Mouse (Mus musculus) gastrocnemius, adult 2 months (tissue): ENCODE results near the gene Fam172a. TPM values are rescaled to one million over a fixed set of nuclear protein-coding genes. Genes with fewer than 3 reads are reported as not detected.

Source experiments
- DNase-seq: peaks from one replicate; pipeline ENCODE4 v3.0.0; 2022
- H3K27ac ChIP-seq: fragments of 200-600 bp; 2 replicates; pipeline ENCODE4 v1.8.1; 2022; ENCODE audit warnings: mild to moderate bottlenecking
- H3K4me3 ChIP-seq: fragments of 200-600 bp; 2 replicates; pipeline ENCODE4 v1.8.1; 2022; ENCODE audit warnings: mild to moderate bottlenecking, moderate library complexity
- CTCF ChIP-seq: fragments of 200-600 bp; IDR thresholded peaks from 2 replicates; pipeline ENCODE4 v1.8.1; 2022; ENCODE audit warnings: antibody characterized with exemption, mild to moderate bottlenecking, moderate library complexity
- intact Hi-C: fragments of 180-260 bp; cut with DNase I; formaldehyde crosslinking; loops from one replicate; pipeline ENCODE4 v1.15.1; 2025
- total RNA-seq, 2 experiments: library from RNA; stranded (reverse); gene quantifications; 2 replicates each; pipeline ENCODE4 v1.2.3; 2021

Fam172a gene
- total RNA-seq, 2 experiments from 2014 or later, result 7.8 to 8.7 TPM

DNA sequence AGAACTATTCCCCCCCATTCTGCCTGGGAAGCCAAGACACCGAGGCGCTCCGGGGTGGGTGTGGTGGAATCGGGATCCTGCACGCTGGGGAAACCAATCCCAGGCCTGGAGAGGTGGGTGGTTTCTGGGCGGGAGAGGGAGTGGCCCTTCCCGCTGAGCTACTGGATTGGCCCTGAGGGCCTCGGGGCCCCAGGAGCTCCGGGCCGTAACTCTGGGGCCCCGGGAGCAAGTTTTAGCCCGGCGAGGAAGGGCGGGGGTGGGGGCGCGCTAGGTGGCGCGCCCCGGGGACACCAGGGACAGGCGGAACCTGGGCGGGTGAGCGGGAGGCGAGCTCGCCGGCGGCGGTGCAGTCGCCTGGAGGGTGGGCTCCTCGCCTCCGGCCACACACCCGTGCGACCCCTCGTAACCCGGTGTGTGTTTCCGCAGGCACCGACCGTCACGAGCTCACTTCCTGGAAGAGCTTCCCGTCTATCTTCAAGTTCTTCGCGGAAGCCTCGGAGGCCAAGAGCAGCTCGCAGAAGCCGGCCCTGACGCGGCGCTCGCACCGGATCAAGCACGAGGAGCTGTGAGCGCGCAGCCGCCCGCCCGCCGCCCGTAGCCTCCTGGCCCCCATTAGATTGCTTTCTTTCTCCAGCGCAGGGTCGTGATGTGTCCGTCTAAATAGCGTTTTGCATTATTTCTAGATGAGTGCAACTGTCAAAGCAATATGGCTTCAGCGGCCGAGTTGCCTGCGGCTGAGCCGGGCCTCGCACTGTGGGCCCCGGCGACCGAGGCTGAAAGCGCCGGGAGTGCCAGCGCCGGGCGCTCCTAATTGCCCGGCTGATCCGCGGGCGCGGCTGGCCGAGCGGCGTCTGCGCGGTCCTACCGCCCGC, 461.5 kb downstream of the Fam172a start:
- intact Hi-C loops, result no loop called here
- H3K4me3 ChIP-seq, result peak overlapping the region; percentile 88
- peak; percentile 83 for DNase-seq
- H3K27ac ChIP-seq, result peak overlapping the region; percentile 90
- TF ChIP-seq CTCF, result peak; percentile 52

DNA sequence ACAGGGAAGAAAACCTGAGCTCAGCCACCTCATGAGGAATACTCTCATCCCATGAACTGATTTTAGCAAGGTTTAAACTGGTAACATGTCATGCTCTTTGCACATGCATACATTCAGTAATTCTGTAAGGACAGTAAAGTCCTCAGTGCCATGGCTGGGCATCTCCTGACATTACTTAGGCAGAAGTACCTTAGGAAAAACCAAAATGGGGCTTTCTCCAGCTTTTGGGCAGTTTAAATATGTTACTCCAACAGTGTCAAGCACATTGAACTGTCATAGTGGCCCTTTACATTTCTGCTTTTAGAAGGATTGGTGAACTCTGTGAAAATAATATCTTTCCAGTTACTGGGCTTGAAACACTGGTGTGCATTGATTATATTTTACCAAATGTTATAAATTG, 463.1 kb downstream of the Fam172a start:
- intact Hi-C loops, result no loop called here
- H3K27ac ChIP-seq, result no peak overlapping the region
- no peak for DNase-seq
- no peak overlapping the region for H3K4me3 ChIP-seq
- no peak for TF ChIP-seq CTCF

DNA sequence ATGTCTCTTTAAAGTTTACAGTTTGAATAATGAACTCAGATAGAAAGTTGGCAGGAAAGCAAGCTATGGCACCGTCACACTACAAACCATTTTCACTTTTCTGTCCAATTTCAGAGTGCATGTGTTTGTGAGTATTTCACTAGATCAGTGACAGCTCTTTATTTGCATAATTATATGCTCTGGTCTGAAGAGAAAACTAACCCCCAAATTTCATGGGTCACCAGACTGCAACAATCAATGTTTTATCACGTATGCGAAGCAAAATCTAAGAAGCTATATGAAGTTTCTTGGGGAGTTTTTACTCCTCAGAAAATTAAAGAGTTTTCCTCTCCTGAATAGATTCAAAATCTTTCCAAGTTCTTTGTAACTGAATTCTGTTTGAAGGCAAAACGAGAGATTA, 466.3 kb downstream of the Fam172a start:
- intact Hi-C loops, result no loop called here
- no peak overlapping the region for H3K27ac ChIP-seq
- TF ChIP-seq CTCF, result no peak

DNA sequence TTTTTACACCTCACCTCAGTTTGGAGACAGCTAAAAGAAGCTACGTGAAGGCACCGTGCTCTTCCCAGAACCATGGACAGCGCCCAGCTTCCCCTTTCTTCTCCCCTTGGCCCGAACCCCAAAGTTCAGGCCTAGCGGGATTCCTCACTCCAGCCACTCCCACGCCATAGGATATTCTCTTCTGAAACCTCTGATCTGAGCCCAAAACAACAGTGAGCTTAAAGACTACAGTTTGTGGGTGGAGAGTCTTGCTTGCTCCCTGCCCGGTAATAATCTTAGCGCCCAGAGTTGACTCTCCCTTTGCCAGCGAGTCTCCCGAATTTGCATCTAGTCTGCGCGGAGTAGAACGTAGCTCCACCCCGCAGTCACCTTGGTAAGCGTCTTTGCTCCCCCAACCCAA, 469.5 kb downstream of the Fam172a start:
- no peak overlapping the region for H3K4me3 ChIP-seq
- DNase-seq, result no peak
- TF ChIP-seq CTCF, result no peak
- H3K27ac ChIP-seq, result no peak overlapping the region
- intact Hi-C loops, result no loop called here

More for the DNA sequence above, 466.3 kb downstream of the Fam172a start:
- DNase-seq, result no peak
- H3K4me3 ChIP-seq, result no peak overlapping the region

DNA sequence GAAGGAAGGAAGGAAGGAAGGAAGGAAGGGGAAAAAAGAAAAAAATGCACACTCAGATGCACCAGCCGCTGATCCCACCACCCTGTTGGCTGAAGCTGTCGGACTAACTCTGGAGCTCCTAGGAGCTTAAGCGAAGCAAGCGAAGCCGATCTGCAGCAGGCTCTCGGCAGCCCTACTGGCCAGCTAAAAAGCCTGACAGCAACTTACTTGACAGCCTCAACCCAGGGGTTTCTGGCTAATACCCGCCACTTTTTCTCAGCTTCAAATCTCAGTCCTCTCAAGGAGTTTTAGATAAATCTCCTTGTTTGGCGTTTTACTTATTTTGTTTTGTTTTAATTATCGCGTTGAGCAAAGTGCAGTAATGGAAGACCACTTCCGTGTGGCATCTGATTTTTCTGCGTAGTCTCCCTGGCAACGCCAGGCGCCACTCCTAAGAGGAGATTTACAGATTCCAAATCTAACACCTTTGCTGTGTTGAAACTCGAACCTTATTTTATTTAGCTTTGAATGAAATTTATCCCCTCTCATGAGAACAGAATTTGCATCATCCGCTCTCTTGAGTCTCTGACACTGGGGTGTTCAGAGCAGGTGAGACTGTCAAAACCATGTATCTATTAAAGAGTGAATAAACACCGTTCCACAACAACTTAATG, 470.3 kb downstream of the Fam172a start:
- Histone ChIP-seq H3K27ac (no peak overlapping the region), H3K4me3 (no peak overlapping the region)
- intact Hi-C loops, result no loop called here
- TF ChIP-seq CTCF, result no peak
- DNase-seq, result no peak

DNA sequence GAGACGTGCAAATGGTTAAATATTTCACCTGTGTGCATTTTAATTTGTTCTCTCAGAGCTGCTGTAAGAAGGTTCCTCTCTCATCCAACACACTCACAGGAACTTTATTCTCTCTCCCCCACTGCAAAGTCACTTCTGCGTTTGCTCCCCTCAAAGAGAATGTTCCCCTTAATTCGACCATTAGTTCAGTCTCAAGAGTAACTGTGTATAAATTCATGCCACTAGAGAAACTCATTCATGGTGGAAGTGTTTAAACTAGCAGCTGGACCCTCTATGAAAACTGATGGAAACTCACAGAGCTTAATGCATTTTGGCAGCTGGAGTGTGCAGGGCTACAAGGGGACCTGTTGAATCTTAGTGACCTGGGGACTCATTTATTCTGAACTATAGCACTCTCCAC, 471.0 kb downstream of the Fam172a start:
- Histone ChIP-seq H3K4me3 (no peak overlapping the region), H3K27ac (no peak overlapping the region)
- intact Hi-C loops, result no loop called here
- TF ChIP-seq CTCF, result no peak
- DNase-seq, result no peak

DNA sequence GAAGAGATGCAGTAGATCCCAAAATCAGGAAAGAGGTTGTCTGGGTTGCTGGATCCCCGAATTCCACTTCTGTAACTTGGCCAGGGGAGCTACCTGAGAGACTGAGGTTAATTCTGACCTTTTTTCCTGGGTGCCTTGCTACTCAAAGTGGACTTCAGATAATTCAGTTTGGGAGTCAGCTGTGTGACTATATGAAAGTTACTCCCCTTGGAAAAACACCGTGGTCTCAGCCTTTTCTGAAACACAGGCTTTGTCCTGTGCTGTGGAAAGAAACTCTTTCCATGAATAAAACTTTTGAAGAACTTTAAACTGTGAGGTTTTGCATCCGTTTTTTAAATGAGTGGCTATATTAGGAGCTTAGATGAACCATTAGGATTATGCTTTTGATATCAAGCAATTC, 472.4 kb downstream of the Fam172a start:
- H3K27ac ChIP-seq, result no peak overlapping the region
- H3K4me3 ChIP-seq, result no peak overlapping the region
- intact Hi-C loops, result no loop called here
- no peak for TF ChIP-seq CTCF
- DNase-seq, result no peak

DNA sequence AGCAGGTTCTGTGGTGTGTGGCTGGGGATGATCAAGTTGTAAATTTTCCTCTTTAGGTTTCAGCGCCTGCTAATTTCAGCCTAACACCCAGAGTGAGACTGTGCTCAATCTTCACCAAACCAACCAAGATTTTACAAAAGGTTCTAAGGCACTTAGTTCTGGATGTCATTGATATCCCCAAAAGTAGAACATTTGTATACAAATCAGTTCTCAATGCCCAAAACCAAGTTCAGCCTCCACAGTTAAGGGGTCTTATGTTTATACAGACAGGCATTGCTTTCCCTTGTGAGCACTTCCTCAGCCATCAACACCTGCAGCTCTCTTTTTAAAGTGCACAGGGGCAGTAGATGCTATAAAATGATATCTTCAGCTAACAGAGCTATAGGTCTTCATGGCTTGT, 473.1 kb downstream of the Fam172a start:
- no peak for TF ChIP-seq CTCF
- Histone ChIP-seq H3K4me3 (no peak overlapping the region), H3K27ac (no peak overlapping the region)
- no peak for DNase-seq
- intact Hi-C loops, result no loop called here

DNA sequence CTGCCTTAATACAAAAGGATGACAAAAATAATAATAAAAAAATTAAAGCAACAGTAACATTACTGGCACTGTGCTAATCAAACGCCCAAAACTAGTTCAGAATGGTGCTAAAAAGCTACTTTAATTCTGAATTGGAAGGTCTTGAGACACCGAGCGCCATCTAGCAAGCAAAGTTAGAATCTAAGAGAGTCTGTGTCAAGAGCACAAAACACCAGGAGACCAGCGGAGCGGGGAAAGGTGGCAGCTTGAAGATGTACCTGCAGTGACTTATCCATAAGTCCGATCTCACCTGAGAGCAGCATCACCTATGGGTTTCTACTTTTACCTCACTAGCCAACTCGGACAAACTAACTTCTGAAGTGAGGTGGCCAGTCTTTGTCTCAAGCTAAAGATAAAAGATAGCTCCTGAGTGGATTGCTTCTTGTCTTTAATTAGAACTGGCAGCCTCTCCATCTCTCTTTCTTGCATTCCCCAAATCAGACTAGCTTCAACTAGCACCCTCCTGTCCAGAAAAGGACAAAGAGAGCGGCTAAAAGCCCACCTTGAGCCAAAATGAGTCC, 474.1 kb downstream of the Fam172a start:
- no peak for DNase-seq
- intact Hi-C loops, result no loop called here

DNA sequence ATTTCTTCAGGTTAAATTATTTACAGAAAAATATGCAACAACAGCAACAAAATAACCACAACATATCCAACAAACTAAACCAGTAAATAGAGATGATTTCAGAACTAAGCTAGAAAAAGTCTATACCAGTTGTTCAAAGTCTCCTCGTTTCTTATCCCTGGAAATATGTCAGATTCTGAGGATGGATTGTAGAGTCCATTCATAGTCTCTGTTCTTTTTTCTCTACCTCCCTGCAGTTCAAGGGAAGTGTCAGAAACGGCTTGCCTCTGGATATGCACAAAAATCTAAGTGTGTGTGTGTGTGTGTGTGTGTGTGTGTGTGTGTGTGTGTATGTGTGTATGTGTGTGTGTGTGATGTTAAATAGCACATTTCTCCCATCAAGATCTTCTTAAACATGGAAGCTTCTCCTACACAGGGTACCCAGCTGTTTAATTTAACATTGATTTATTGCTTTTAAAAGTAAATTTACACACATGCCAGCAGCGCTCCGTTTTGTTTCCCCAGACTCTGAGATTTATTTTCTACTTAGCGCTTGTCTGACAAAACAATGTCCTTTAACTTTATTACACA, 475.6 kb downstream of the Fam172a start:
- Histone ChIP-seq H3K27ac (no peak overlapping the region), H3K4me3 (no peak overlapping the region)
- no peak for DNase-seq
- intact Hi-C loops, result no loop called here
- no peak for TF ChIP-seq CTCF

More for the DNA sequence above, 474.1 kb downstream of the Fam172a start:
- TF ChIP-seq CTCF, result peak; percentile 40
- no peak overlapping the region for H3K27ac ChIP-seq
- no peak overlapping the region for H3K4me3 ChIP-seq

DNA sequence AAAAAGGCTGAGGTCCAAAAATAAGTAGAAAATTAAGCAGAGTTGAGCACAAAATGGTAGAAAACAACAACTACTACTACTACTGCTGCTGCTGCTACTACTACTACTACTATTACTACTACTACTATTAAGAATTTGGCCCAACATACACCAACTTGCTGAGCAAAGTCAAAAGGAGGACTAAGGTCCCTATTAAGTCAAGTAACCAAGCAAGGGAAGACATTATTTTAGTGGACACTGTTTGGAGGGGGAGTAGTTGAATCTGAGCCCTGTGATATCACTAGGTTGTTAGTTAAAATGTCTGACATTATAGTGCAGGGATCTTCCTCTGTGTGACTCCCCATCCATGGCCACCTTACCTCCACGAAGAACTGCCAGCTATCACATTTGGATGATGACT, 476.2 kb downstream of the Fam172a start:
- DNase-seq, result no peak
- intact Hi-C loops, result no loop called here
- Histone ChIP-seq H3K4me3 (no peak overlapping the region), H3K27ac (no peak overlapping the region)
- TF ChIP-seq CTCF, result no peak

DNA sequence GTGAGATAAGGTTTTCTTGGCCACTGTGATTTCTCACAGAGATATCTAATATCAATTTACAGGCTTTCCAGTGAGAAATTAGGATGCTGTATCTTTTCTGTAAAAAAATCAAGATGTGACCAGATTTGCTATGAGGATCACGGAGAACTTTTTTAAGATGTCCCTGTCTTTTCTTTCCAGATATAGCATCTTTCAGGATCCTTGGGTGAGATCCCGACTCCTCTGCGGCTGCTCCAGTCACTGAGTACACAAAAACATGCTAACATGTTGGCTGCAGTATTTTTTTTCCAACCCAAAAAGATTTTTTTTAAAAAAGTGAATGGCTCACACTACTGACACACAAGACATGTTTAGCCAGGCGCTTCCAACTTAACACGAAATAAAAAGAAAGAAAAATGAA, 476.9 kb downstream of the Fam172a start:
- TF ChIP-seq CTCF, result no peak
- DNase-seq, result no peak
- Histone ChIP-seq H3K27ac (no peak overlapping the region), H3K4me3 (no peak overlapping the region)
- intact Hi-C loops, result no loop called here
